Mouse (Mus musculus) testis, postnatal 14 days (tissue): ENCODE measurements around the gene Plppr1.
A peak's percentile ranks its signal among the peaks of the same experiment; 100 is the strongest.

Source experiments
- DNase-seq: peaks from one replicate; pipeline ENCODE4 v3.0.0; 2021; ENCODE audit warnings: low spot score

The Plppr1 gene

DNA sequence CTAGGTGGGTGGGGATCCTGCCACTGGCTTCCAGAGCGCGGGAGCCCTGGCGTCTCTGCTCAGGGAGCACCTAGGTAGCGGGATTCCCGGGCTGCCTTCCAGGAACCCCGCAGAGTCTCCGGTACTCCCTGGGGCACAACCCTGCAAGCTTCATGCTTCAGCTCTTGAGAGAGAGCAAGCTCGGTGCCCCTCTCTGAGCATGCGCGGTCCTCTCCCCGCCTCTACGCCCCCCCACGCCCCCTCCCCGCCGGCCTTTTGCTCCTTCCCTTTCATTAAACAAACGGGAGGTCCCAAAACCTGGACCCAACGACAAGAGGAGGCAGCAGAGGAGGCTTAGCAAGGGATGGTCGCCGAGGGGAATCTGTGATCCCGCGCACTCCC is at the start of gene Plppr1:
Gene Plppr1, plus strand, starts transcription at position 253 of the 381 bp plus-strand sequence.
- DNase-seq: peak; percentile 17

DNA sequence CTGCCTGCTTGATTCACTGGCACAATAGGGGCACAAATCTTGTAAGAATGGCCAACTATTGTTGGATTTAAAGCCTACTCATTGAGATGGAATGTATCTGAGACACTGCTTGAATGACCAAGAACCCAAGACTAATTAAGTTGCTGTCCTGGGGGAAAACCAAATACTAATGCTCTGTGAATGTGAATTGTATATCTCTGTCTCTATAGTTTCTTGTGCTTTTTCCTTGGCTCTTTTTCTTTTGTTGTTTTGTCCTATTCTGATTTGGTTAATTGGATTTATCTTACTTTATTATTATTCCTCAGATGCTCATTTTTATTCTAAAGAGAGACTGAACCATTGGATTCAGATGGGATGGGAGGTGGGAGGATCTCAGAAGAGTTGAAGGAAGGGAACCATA is 42.4 kb upstream of the Plppr1 start:
- no peak for DNase-seq

DNA sequence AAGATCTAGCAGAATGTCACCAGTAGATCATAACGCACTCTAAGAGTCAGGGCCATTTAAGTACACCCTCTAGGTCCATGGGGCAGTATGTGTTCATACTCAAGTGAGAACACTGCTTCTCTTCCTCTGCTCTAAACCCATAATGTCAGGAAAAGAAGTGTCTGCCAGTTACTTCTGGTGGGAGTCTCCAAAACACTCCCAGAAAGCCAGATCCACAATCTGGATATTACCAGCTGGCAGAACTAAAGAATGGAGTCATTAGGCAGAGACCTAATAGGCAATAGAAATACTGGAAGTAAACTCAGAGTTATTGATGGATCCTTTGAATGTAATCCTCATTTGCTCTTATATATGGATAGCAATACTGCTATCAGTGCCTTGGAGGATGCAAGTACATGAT is 35.9 kb upstream of the Plppr1 start:
- no peak for DNase-seq

DNA sequence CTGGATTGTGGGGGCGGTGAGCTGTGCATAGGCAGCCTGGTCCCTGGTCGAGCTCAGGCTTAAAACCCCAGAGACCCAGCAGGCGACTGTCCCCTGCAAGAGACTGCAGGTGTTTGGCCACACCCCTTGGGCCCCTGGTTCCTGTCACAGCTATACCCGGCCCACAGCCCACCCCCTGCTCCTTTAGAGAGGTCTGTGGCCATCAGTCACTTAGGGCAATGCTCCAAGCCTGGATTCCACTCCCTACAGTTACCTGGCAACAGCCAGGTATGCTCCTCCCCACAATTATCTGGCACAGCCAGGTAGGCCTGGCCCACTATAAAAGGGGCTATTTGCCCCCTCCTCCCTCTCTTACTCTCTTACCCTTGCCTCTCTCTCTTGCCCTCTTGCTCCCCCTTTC is 20.8 kb upstream of the Plppr1 start:
- no peak for DNase-seq

DNA sequence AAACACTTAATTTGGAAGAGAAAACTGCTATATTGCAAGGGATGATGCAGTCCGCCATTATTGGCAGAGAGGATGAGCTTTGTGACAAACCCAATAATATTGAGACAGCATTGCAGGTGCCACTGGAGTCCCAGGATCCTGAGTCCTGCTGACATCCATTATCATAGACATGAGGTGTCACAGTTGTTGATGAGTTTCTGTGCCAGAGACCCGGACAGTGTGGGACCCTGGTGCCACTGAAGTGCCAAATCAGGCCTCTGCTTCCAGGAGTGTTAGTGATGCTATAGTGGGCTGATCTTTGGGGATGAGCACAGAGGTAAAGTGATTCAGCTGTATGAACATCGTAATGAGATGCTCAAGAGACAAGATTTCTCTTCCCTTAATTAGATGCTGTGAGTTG is 19.2 kb upstream of the Plppr1 start:
- DNase-seq: no peak

DNA sequence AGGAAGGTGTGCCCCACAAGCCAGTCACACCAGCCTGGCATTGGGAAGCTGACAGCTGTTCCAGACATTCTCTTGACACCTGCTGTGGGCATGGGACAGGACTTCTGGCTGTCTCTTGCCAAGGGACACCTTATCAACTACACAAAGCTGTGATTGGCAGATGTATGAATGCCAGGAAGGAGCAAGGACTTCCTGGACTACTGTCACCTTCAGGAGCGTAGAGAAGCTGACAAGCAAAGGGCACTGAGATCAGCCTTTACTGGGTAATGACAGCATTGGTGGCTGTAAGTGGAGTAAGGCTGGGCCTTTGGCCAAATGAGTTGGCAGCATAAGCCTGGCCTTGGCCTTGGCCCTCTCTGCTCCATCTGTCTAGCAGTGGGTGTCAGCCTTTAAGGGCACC is 17.4 kb upstream of the Plppr1 start:
- peak; percentile 24 for DNase-seq

DNA sequence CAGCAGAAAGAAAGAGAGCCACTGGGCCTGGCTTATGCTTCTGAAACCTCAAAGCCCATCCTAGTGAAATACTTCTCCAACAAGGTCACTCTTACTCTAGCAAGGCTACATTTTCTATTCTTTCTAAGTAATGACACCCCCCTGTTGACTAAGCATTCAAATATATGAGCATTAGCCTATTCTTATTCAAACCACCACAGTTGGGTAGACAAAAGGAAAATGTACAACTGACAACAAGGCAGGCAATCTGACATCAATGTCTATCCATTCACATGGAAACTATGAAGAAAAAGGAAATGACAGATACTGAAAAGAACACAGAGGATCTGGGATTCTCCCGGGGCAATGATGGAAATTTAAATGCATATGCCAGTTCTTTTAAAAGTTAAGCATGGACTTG is 8.4 kb upstream of the Plppr1 start:
- DNase-seq: no peak

DNA sequence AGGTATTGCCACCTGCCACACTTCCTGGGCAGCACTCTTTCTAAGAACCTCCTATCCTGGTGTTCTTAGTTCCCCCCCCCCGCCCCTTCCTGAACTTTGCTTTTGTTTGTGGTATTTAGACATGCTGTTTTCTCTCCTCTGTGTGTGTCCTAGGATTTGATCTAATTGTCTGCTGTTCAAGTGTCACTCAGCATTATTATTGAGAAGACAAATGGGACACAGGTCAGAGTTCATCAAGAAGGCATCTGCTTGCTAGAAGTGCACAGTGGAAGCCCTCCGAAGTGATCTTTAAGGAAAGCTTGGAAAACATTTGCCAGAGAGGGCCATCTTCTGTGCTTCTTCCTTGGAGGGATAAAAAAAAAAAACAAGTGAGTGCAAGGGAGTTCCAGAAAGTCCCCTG is 1.2 kb upstream of the Plppr1 start:
- DNase-seq: no peak

DNA sequence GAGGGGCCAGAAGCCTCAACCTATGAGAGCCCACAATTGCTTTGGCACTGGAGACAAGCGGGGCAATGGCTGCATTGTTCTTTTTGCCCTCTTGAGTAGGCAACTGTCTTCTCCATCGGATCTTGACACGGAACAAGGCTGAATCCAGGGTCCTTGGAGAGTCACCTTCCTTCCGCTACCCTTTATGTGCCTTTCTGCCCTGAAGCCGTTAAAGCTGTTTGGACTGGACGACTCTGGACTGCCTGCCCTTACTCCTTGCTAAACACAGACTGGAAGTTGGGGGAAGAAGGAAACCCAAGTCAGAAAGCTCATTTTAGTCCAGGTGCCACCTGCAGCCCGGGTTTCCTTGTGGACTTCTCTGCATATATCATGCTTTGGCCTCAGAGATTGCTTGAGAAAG is 516 bp upstream of the Plppr1 start:
- DNase-seq: no peak

DNA sequence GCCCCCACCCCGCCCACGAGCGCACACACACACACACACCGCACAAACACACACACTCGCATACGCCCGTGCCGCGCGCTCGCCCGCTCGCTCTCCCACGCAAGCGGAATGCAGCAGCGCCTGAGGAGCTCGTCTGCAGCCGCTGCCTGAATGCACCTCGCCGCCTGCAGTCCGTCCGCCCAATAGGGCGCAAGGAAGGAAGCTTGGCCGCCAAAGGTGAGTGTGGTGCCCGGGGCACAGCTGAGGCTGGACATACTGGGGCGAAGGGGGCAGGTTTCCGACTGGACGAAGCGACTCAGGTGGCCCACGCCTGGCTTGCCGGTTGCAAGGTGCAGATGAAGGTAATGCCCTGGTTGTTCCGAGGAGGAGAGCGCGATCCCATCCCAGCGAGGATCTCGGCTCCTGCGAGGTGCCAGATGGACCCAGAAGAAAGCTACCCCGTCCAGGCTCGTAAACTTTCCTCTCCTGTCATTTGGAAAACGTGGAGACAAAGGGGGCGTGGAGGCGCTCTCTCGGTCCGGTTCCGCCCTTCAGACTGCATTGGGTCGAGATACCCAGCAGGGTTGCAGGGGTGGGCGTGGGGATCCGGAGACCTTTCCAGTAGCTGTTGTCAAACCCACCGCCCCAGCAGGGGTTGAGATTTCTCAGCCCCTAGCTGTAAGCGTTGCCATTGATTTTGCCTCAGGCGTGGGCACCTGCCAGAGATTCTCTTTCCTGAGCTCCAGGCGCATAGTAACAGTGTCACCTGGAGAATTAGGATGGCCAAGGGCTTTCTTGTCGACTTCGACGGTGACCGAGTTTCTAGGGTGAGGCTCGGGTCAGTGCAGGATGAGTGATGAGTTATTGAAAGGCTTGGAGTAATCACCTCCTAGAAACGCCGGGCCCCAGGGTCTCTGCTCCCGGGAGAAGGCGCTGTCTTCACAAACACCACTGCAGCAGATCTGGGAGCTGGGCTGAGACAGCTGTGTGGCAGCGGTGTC is 619 bp downstream of the Plppr1 start:
- DNase-seq: peak; percentile 14

DNA sequence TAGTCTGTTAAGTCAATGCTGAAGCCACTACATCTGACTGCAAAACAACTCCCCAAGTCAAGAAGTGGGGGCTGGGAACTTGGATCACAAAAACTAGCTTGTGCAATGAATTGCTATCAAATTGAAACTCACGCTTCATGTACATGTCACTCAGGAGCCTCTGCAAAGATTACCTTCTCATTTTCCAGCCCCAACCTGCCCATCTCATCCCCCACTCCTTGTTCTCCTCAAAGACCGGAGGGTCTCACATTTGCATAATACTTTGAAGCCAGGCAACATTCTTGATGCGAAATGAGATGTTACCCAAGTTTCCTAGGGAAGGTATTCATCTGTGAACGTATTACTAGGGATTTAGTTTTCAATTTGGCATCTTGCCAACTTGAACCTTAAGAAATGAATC is 10.4 kb downstream of the Plppr1 start:
- no peak for DNase-seq

DNA sequence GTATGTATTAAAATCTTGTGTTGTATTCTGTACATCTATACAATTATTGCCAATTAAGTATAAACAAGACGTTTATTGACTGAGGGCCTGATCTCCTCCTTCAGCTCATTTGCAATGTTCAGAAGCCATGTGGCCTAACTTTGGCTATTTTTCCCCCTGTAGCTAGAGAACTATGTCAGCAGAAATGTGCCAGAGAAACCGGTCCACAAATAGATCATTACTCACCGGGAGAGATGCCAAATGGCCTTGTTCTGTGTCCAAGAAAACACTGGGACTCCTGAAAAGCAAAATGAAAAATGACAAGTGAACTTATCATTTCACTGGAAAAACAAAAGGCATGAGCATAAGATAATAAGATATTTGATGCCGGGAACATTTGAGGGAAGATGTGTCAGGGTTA is 13.8 kb downstream of the Plppr1 start:
- peak; percentile 65 for DNase-seq

DNA sequence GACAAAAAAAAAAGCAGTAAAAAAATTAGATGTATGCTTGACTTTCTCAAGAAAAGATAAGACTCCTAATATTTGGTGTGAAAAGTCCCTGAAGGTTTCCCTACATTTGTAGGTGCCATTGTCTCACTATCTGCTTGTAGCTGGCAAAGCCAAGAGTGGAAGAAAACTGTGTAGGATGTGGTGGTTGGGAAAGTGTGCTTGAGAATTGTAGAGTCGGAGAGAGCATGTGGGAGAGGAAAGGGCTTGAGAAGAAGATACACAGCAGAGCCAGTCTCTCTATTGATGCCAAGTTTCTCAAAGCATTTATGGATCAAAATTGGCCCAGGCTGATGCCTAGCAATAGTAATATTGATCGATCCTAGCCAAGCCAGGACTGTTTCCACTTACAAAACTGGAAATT is 16.8 kb downstream of the Plppr1 start:
- no peak for DNase-seq

DNA sequence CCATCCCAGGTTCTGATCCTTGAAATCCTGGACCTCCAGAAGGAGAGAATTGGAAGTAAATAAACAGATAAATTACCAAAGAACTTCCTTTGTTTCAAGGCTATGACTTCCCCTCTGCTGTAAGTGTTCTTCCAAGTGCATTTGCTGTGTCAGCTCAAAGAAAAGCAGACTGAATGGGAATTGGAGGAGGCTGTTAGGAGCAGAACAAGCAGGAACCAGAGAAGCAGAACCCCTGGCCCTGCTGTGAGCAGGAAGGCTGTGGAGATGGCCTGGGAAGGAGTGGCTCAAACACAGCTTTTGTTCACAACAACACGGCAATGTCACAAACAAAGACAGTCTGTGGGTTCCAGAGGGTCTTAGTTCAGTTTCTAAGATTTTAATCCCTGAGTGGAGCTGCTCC is 20.3 kb downstream of the Plppr1 start:
- DNase-seq: no peak

DNA sequence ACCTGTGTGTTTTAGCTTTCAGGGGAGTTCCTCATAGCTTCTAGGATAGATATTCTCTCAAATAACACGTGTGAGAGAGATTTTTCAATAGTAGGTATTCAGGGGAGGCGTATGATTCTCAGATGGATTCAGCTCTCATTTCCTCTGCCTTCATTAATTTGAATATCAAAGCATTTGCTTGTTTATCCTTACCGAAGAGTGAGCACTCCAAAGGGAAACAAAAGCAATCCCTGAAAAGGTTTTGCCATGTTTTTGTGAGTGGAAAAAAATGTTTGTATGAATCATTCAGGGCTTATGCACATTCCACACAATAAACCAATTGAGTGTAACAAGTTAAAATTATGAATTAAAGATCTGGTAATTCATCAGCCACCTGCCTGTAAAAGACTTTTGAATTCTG is 29.1 kb downstream of the Plppr1 start:
- DNase-seq: no peak

DNA sequence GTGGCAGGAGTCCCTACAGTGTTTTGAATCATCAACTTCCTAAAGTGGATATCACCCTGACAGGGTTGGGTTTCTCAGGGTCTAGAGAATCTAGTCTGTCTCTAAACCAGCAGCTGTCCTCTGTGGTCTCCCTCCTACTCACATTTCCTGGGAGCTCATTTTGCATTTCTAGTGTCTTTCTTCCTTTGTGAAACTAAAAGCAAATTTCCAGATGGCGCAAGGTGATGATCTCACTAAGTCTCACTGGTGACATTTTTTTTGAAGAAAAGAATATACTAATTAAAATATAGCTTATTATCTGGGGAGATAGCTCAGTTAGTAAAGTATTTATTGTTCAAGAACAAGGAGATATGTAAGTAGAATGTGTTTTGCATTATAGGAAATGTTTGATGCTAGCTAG is 31.4 kb downstream of the Plppr1 start:
- DNase-seq: no peak

DNA sequence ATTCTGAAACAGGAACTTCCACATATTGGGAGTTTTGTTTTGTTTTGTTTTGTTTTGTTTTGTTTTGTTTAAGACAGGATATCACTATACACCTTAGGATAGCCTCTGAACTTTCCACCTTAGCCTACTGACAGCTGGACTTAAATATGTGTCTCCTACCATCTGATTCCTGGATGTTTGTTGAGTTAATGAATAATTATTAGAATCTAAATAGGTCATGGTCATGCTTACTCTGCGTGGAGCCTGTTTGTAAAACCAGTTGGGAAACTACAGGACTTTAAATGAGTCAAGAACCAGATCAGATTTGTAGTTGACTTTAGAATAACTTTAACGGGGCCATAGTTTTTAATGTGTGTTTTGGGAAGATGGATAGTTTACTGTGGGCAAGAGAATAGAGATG is 40.4 kb downstream of the Plppr1 start:
- DNase-seq: no peak

DNA sequence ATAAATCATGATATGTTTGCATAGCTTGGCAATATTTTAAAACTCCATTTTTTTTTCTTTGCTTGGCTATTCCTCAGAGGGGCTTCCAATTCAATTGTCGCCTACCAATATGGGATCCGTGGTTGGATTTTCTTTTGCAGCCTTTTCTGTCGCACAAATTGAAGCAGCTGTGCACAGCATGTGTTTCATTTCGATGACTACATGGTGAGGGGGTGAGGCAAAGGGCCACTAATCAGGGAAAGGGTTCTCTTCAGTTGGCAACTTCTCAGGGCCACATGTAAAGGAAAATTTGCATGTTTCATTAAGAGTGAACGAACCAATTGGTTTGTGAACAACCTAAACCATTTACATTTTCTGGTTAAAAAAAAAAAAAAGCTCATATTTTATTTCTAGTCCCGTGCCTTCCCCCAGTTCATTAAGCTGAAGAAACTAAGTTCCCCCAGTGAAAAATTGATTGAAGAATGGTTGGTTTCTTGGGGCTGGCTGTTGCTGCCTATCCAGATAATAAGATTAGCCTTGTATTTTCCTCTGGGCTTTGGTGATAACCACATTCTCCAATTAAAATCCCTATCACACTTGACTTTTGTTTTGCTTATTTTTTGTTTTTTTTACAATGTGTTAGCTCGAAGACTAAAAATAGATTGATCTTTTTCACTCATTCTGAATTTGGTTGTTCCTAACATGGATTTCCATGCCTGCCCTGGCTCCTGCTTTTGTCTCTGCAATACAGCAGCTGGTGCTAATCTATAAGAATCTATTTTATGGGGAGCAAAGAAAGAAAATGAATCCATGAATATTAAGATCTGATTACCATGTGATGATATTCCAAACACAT is 43.1 kb downstream of the Plppr1 start:
- DNase-seq: no peak

DNA sequence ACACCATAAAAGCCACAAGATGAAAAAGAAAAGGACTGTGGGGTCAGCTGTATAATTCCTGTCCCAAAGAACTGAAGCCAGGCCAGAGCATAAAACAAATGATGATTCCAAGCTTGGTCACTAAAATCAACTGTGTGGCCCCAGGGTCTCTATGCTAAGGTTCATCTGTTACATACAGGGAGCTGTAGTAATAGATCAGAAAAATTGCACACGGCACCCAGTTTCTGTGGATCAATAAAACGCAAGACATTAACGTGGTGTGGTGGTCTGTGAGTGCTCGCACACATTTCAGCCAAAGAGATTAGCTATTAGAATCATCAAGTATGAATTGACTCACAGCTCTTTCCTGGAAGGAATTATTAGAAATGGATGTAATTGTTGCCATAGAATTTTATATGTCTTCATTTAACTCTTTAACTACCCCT is 43.7 kb downstream of the Plppr1 start:
- no peak for DNase-seq

DNA sequence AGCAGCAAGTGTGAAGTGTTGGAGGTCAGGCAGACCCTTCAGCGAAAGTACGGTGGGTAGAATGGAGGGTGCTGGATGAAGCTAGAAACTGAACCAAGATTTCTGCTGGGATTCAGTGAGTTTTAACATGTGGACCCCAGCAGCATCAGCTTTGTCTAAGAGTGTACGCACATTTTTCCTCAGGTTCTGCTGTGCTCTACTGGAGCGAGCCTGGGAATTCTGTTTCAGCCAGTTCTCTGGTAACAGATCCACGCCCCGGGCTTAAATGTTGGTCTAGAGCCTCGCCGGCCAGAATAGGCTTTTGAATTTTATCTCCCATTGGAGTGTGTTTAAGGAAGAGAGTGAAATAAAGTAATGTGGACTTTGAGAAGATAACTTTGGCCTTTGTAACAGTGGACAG is 45.8 kb downstream of the Plppr1 start:
- DNase-seq: no peak

DNA sequence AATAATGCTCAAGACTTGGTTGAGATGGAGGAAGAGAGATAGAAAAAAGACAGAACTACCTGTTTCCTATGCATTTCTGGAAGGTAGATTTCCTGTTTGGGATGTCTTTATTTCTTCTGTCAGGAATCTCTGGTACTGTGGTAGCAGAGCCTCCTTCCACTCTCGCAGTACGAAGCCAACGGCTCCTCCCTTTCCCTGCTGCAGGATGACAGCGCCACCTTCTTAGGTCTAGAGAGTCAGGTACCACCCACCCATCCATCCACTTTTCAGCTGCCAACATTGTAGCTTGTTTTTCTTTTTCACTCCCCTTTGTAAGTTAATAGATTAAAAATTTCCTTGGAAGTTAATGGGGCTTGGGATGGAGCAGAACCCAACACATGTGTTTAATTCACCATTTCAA is 48.8 kb downstream of the Plppr1 start:
- no peak for DNase-seq

DNA sequence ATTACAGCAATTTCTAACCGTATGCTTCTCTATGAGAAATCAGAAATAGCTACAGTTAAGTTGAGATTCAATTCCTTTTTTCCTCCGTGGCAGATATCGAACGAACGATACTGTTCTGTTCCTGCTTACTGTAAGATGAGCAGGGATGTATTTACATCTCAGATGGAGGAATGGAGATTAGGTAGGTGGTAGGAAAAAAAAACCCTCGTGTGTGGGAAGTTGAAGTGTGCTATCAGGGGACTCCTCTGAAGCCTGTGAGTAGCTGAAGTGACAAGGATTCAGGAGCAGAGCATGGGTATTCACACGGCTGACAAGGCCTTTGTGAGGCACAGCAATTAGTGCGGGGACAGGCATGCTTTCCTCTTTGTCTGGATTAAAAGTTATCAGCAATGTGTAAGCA is 49.3 kb downstream of the Plppr1 start:
- no peak for DNase-seq

DNA sequence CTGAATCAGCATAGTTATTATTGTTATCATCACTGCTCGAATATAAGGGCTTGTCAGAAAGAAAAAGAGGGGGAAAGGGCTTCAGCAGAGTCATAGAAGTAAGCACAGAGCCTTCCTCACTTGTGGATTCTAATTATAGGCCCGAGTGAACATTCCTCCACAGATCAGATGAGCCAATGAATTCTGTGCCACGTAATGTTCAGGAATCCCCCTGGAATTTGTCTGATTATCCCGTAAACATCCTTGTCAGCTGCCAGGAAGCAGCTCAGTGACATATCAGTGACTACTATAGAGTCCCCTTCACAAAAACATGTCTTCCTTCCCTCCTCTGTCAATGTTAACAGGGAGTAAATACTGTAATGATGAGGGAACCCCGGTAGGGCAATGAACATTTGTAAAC is 50.9 kb downstream of the Plppr1 start:
- DNase-seq: no peak
